Mouse (Mus musculus): ENCODE measurements around the gene Cenpe.
A peak's percentile ranks its signal among the peaks of the same experiment; 100 is the strongest.
"Not testable (repeated sequence)": the region's sequence is repeated elsewhere in the genome, so short reads cannot be mapped to it uniquely, and the experiment has no call there.

Gene Cenpe

DNA sequence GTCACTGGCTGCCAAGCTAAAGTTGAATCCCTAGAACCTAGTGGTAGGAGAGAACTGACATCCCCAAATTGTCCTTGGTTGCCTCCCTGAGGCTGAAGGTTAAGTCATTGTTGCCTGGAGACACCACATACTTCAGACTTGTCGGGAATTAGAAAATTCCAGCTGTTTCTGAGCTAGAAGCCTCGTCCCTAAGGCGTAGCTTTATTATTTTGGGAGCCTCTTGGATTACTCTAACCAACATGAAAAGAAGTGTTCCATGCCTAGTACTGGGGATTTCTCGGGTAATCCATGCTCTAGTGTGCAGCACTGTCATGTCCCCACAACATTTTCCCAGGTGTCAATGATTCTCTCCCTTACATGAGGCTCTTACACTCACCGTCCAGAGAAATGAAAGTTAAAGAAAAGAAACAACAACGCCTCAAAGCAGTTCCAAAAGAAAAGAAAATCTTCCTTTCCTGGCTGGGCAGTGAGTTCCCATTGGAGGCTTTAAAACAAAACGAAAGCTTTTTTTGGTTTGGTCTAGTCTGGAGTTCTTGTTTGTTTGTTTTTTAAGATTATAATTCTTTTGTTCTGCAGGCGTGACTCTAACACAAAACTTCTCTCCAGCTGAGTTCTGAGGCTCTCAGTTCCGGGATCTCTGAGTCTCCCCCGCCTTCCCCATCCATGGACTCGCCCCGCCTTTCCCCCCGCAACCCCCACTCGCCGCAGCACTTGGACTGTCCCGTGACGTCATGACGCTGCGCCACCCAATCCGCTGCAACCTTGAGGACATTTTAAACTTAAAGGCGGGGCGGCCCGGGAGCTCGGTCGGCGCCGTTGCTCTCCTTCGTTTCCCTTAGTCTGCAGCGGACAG, at the start of gene Cenpe:
Cenpe (plus strand) TSS at position 733 of the 853 bp plus-strand sequence.
- peak; percentile 84 for DNase-seq

DNA sequence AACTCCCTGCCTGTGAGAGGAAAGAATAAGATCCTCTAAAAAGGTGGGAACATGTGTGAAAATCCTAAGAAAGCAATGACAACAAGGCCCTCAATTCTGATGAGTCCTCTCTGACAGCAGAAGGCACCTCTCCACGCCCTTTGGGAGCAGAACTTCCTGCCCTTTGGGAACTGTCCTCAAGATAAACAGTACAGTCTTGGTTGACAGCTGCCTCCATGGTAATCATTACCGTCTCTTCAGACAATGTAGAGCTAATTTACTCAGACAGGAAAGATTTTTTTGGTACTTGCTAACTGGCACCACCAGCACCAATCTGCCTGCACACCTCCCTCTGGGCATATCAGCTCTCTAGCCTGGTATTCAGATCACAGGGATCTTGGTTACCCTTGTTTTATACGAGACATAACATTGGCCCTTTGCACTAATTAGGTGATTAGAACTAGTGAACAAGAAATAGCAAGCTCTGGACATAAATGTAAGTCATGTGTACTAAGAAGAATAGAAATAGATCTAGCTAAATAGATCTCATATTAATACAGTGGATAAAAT, 40.4 kb upstream of the Cenpe start:
- DNase-seq, result no peak

DNA sequence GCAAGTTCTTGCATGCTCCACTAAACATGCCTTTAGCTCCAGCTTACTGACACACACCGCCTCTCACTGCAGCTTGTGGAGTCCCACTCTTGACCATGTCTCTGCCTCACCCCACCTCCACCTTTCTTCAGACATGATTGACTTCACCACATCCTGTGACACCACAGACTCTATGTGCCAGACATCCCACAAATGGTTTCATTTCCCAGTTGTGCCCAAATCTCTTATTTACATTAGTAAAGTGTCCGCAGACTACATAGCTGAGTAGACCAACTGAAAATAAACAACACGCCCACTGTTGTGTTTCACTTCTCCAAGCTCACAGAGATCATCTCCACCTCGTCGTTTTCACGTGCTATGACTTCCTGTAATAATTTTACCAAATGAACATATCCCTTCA, 20.5 kb upstream of the Cenpe start:
- no peak for DNase-seq

DNA sequence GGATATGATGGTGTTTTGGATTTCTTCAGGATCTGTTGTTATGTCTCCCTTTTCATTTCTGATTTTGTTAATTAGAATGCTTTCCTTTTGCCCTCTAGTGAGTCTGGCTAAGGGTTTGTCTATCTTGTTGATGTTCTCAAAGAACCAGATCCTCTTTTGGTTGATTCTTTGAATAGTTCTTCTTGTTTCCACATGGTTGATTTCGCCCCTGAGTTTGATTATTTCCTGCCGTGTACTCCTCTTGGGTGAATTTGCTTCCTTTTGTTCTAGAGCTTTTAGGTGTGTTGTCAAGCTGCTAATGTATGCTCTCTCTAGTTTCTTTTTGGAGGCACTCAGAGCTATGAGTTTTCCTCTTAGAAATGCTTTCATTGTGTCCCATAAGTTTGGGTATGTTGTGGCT, 14.3 kb upstream of the Cenpe start:
- not testable (repeated sequence) for DNase-seq

DNA sequence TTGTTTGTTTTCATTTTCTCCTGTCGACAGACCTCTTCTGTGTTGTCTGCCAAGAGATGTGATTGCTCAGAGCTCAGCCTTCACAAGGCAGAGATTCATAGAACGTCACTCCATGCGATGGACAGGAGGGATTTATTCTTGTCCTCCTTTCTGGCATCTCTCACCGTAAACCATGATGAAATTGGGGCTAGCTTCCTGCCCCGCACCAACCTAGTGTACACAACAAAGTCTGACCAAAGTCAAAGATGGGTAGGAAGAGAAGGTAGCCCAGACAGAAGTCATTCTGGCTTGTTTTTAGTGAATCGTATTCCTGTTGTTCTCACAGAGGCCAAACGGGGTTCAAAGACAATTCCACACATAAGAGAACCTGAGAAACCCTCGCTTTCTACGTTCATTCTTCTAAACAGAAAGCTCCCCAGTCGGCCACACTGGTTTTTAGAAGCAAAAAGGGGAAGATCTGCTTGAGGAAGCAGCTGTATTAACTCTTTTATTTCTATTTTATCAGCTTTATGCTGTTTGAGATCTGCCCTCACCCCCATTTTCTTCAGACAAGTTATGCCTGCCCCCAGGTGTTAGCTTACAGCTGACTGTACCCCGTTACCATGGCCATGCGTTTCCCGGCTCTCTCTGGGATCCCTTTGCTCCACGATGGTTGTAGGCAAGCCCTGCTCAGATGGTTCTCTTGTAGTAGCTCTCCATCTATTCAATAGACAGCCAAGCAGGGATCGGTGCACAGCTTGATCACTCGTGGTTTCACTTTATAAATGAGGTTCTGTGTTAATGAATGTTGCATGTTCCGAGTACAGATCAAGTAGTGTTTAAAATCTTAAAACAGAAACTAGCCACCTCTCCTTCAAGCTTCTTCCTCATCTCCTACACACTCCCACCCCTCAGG, 11.7 kb upstream of the Cenpe start:
- DNase-seq, result no peak

DNA sequence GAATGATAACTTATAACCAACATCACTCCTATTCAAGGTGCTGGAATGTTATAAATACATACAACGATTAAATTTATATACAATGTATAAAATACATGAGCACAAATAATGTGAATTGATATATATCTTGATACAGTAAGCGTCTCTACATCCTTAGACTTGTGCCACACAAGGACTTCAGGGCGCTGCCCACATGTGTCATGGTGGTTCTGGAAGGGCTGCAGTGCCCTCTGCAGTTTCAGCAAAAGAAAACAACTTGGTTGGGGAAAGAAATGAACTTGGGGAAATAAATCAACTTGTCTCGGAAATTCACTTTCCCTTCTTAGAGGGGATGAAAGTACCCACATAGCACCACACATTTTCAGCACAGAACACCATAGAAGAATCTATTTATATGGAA, 5.7 kb upstream of the Cenpe start:
- peak; percentile 23 for DNase-seq

DNA sequence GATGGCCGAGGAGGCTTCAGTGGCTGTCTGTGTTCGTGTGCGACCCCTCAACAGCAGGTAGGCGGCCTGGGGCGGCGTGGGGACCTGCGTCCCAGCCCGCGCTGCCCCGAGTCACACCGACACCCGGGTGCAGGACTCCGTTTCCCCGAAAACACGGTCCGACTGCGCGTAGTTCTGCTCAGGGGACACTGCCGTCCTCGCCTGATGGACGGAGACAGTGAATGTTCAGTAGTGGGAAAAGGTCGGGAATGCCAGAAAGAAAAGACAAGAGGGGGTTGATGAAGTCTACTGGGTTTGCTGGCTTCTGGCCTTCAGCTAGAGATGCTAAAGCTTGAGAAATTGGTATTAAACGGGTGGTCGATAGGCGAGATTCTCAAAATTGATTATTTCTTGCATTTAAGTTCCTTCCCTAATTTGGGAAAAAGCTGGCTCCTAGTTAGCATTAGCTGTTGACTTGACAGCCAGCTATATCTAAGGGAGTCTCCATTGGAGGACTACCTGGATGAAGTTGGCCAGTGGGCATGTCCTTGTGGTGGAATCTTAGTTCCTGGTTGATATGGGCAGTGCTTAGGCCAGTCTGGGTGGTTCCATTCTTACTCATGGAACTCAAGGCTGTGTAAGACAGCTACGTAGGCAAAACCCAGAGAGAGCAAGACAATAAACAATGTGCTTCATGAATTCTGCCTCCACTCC, 467 bp downstream of the Cenpe start:
- DNase-seq, result peak; percentile 13

DNA sequence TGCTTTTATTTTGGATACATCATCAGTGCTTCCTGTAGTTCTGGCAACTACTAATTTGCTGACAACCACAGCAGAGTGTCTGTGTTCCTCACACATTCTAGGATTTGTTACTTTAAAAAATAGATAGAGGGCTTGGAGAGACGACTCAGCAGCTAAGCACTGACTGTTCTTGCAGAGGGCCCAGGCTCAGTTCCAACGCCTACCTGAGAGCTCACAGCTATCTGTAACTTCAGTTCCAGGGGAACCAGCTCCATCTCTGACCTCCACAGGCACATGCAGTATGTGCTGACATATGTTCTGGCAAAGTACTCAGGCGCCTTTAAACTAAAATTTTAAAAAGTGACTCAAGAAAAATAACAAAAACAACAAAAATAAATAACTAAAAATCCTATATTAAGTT, 19.7 kb downstream of the Cenpe start:
- no peak for DNase-seq

DNA sequence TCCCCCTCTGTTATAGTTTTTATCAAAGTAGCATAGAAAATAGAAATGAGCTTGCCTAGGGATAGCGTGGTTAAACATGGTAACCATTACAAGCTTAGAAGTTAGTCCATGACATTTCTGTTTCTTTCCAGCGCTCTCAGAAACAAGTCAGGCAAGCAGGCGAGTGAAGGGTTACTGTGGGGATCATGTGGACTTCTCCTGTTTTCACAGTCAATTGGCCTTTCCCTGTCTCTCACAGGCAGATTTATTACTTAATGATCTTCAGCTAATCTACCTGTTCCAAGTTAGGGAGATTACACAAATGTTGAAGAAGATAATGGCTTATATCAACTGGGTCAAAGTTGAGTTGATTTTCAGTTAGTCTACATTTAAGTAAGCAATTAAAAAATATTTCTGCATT, 20.1 kb downstream of the Cenpe start:
- DNase-seq, result no peak

DNA sequence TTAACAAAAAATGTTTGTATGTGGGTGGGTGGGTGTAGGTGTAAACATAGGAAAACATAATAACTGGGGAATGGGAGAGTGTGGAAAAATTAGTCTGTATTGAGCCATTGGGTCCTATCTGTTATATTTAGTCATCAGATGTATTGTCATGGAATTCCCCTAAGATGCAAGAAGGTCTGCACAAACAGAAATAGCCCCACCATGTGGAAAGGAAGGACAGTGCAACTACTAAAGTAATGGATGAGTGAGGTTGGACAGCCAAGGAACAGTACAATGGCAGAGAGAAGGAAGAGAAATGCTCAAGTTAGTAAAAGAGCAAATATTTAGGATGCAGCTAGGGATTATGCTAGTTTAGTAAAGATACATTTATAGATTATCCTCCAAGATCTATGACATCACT, 33.4 kb downstream of the Cenpe start:
- peak; percentile 18 for DNase-seq

DNA sequence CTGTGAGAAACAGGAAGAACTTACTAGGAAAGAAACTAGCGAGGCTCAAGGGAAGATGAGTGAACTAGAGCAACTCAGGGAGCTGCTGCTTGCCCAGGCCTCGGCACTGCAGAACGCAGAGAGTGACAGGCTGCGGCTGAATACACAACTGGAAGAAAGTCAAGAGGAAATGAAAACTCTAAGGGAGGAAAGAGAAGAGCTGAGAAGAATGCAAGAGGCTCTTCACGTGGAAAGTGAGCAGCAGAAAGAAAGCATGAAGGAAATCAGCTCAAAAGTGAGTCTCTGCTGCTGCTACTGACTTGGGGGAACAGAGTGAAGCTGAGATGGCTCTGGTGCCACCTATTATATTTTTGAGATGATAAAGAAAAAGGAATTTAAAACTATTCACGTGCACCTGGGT, 34.5 kb downstream of the Cenpe start:
- no peak for DNase-seq

DNA sequence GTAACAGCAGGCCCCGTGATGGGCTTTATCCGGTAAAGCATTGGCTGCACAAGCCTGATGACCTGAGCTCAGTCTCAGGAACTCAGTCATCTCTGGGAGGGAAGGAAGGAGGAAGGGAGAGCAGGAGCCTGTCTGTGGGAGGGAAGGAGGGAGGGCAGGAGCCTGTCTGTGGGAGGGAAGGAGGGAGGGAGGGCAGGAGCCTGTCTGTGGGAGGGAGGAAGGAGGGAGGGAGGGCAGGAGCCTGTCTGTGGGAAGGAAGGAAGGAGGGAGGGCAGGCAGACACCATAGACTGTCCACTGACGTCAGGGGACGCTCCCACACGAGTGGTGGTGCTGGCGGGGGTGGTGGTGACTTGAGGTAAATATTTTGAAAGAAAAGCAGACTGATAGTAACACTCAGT, 36.8 kb downstream of the Cenpe start:
- DNase-seq, result no peak

DNA sequence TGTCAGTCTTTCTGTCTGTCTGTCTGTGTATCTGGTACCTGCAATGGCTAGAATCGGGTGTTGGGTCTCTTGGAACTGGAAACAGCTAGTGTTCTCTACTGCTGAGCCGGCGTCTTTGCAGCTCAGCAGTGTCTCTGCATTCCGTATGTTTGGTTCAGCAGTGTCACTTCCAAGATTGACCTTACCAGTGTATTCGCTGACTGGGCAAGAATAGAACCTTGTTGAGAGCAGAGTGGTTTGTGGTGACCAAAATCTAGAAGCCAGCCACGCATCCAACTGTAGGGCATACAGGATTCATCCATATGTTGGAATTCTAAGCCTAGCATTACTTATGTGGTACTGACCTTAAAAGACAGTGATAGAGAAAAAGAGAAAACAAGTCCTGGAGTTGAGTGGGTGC, 39.5 kb downstream of the Cenpe start:
- no peak for DNase-seq

DNA sequence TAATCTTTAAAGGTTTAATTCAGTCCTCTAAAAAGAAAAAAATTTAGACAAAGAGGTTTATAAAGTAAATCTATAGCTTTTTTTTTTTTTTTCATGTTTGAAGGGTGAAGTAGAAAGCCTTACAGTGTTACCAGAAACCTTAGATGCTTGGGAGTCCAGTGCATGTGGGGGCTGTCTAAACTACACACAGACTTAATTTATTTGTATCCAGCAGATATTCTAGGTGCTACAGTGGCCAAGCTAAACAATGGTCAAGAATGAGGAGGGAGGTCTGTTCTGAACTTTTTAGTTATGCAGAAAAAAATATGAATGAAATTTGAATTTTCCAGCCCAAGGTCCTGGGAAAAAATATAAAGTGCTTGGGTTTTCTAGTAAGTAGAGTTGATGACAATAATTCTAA, 42.4 kb downstream of the Cenpe start:
- DNase-seq, result no peak

DNA sequence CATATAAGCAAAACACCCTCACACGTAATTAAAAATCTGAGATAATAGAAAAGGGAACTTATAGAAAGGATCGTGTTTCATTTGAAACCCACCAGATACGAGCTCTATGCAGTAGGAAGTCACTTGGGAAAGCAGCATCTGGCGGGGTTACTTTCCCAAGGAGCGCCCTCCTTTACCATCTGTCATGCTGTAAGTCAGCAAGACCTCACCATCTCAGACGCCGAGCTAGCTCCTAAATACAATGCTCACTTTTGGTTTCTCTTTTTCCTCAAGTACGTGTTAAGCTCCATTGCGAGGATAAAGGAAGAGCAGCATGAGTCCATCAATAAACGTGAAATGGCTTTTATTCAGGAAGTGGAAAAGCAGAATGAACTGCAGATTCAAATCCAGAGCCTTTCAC, 46.6 kb downstream of the Cenpe start:
- DNase-seq, result no peak

DNA sequence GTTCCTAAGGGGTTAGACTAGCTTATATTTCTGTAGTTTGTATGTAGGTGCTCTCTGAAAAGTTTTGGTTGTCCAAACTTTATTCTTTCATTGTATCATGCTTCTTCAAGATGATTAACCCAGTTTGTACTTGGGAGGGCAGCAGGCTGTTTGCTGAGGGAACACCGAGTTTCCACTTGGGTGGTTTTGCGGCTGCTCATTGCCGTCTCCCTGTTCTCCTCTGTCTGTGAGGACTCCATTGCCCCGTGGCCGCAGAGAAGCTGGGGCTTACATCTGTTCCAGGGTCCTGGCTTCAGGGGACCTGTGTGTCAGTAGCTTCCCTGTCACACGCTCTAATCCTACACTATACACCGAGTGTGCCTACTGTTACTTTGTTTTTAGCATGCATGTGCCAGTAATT, 47.9 kb downstream of the Cenpe start:
- DNase-seq, result peak; percentile 68

DNA sequence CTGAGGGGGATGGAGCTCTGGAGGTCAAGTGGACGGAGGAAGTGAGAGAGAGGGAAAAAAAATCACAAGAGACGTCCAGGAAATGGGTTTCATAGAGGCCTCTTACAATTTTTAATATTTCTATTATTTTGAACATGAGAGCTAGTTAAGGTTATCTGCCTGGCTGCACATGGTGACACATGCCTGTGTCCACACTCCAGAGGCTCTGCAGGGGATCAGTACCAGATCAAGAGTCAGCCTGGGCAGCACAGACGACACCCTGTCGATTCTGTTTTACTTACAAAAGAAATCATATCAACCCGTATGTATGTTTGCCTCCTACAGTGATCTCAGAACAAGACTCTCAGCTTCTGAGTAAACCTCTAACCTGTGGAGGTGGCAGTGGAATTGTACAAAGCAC, 56.3 kb downstream of the Cenpe start:
- DNase-seq, result peak; percentile 59

DNA sequence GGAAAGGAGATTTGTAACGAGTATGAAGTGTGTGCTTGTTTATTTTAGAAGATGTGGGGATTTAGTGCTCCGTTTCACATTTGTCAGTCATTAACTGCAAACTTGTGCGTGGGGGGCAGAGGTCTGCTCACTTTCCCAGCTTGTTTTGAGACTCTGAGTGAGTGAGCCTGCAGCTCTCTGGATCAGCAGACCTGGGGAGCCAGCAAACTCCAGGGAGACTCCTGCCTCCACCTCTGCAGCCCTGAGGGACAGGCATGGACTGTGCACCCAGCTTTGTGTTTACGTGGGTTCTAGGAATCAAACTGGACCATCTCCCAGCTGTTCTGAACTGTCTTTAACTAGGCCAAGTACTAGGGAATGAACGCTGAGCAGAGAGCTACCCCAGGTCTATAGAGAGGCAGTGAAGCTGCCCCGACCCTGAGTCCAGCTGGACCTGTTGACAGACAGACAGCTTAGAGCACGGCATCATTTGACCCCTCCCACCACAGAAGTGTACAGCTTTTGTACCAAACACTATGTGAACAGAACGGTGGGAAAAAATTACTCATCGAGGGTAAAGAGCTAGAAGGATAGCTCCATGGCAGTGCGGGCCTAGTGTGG, 57.2 kb downstream of the Cenpe start:
- peak; percentile 92 for DNase-seq

DNA sequence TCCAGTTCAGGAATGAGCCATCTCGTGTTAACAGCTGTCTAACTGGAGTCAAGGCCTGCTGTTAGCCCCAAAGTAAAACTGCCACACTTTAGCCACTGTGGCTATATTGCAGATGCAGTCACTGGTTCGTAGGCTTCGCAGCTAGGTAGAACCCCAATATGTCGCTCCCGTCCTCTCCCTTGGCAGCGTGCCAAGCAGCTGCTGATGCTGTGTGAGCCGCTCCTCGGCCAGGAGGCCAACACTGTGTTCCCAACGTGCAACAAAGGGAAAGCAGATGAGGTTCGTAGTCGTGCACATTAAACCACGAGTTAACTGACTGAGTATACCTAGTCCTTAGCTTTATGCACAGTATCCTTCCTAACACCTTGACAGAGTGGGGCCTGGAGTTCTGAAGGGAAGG, 60.3 kb downstream of the Cenpe start:
- DNase-seq, result no peak

DNA sequence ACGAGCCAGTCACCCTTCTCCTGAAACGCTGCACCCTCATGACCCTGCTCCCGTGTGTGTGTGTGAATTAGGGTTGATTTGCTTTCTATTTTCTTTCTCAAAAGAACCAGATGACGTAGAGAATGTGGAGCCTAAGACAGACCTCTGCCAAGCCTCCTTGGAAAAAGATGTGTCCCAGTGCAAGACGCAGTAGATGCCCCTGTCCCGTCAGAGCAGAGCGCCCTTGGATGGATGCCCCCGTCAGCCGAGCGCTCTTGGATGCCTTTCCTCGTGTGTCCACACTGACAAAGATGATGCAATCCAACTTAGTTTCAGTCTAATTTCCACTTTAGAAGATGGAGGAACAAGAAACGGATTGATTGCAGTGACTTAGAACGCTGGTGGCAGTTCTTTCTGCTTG, 60.7 kb downstream of the Cenpe start:
- DNase-seq, result no peak

DNA sequence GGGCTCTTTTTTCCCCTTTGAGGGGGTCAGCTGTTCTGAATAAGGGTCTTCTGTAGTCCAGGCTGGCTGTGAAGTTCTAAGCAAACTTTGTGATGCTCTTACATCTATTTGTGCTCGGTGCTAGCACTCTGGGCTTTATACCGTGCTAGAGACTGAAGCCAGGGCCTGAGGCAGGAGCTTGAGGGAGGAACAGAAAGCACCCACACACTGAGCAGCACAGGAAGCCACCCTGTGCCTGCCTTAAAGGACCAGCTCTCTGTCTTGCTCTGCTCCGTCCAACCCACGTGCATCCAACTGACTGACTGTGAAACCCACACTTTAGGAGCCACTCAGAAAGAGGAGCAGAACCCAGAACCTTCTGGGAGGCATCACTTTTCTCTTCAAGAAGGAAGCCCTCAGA, 67.8 kb downstream of the Cenpe start:
- no peak for DNase-seq

DNA sequence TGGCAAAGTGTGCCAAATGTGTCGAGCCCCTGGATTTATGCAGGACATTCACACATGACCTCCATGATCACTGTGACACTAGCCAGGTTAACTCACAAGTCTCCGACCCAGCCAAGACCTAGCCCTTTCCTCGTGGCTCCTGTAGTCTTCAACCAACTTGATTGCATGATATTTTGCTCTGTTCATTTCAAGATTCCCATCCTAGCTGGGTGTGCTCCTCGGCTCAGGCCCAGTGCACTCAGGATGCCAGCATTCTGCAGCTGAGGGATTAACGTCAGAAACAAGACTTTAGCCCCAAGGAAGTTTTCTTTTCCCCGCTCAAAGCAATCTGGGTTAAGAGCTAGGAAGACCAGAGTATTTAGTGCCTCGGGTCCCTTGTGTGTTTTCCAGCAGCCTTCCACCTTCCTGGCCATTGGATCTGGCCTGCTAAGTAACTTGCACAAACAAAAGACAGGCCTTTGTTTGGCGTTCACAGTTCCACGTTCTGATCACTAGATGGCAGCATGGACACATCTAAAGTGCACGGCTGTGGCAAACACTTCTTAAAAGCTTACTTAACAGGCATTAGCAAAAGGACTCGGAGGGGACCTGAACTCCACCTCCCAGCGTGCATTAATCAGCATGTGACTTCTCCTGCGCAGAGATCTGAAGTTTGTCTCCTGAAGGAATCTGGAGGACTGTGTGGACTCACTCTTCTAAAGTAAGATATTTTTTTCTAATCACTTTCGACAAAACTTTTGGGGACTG, 68.5 kb downstream of the Cenpe start, which contains the start of gene Bdh2:
Bdh2 (plus strand) TSS at position 553 of the 747 bp plus-strand sequence.
- DNase-seq, result peak; percentile 95
